Mouse (Mus musculus): ENCODE results near the gene Eri3.

The Eri3 gene

DNA sequence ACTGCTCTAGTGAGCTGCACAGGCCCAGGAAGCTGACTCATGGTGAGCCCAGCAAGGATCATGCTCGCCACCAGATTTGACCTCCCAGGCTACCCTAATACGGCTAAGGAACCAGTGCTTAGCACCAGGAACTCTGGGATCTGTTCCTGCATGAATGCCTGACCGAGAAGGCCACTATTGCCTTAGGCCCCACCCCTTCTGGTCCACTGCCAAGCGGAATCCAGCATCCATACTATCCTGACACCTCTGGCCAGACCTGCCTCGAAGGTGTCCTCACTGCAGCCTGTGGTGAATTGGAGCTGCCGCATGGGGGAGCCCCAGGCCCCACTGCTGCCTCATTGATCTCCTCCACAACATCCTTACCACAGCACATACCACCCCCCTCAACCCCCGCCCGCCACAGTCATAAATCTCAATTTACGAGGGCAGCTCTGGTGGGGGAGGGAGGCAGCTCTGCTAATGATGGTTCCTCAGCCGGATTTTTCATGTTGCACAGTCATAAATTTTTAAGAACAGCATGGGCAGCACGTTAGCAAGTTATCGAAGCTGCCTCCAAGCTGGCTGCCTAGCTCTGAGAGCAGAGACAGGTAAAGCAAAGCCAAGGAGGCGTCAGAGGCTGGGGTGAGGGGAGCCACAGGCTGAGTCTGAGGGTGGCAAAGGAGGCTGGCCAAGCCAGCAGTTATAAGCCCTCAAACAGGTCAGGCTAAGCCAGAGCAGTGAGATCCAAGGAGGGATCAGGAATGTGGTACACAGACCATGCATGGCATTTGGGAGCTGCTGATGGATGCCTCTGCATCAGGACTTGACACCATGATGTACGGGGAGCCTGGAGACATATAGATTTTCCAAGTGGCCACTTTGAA, 108.6 kb downstream of the Eri3 start:
- DNase-seq (ENCODE audit: low spot score in 2 of 2), result no peak

DNA sequence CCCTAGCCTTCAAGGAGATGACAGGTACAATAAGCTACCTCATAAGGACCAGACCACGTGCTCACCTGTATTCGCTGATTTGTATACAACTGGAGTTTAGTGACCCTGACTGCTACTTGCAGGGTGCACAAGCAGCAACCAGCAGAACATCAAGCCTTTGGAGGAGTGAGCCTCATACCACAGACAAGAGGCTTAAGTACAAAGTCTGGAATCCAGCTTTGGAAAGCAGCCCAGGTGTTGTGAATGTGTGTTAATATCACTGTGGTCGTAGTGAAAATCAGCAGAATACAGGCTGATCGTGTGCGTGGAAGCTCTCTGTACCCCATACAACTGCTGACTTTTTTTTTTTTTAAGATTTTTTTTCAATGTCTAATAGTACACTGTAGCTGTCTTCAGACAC, 109.8 kb downstream of the Eri3 start:
- no peak for DNase-seq (ENCODE audit: low spot score in 2 of 2)

DNA sequence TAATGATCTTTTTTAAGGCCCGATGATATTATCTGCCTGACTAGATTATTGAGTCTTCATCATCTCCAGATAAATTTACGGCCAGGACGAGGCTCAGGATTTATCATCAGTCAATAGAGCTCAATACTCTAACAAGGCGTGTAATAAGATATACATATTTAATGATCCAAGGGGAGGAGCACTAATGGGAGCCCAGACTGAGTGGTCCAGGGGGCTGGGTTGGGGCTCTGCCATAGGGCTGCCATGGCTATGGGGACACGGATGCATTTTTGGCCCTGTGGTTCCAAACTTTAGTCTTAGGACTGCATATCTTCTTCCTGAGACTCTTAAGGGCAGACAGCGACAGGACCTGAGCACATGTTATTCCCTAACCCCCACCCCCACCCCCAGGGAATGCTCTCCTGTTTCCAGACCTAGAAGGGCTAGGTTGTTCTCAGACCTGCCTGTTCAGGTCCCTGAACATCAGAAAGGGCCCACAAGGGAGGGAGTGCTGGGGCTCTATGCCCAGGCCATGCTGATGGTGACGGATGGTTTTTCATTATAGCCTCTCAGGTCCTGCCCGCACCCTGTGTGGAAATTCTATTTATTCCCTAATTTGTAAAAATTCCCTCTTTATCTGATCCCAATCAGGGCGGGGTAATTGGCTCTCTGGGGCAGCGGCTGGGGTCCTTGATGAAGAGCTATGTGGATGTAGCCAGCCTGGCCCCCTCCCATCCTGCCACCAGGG, 114.4 kb downstream of the Eri3 start:
- DNase-seq (ENCODE audit: low spot score in 2 of 2), result no peak

GRCm38 (mm10) chr4:117665531-117665930, 115.4 kb downstream of the Eri3 start:
- no peak for DNase-seq (ENCODE audit: low spot score in 2 of 2)

DNA sequence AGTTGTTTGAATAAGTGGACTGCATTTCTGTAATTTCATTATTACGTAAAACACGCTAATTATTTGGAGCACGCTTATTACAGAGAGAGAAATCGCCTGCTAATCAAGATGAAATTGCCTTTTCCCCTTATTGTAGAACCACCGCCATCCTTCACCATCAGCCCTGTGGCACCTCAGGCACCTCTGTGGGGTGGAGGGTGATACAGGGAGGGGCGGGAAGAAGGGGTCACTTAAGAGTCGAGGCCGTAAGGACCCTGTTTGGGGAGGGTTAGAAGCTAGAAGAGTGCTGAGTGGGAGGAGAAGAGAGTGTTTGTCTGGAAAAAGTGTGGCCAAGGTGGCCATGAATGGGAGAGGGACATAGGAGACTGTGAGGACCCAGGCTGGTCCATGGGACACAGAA, 115.9 kb downstream of the Eri3 start:
- DNase-seq (ENCODE audit: low spot score in 2 of 2), result no peak

DNA sequence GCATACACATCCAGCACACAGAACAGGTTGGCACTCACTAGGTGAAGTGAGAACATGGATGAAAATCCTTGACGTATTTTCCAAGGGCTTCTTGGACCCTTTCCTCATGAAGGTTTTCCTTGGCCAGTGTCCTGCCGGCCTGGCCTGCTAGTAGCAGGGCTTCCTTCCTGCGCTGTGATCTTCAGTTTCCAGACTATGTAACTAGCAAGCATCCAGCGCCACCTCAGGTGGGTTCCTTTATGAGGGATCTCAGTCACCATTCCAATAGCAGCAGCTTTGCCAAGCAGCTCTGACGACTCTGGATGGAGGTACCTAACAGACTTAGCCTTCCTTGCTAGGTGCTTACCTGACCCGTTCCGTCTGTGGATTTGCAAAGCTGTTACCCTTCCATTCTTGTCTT, 119.7 kb downstream of the Eri3 start:
- DNase-seq (ENCODE audit: low spot score in 2 of 2), result no peak

DNA sequence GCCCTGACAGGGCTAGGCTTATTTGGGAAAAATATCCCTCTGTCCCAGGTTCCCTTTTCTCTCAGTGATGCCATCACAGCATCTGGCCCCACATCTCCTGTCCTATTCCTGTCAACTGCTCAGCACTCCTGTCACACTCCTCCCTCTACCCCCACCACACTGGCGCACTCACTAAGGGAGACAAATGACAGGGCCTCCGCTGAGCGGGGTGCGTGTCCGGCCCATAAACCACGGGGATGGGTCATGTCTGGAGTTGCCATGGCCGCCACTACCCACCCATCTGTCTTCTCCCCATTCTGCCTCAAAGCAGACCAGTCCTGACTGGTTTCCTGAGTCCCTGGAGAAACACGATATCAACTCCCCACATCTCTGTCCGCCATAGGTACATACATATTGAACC, 121.9 kb downstream of the Eri3 start:
- no peak for DNase-seq (ENCODE audit: low spot score in 2 of 2)

DNA sequence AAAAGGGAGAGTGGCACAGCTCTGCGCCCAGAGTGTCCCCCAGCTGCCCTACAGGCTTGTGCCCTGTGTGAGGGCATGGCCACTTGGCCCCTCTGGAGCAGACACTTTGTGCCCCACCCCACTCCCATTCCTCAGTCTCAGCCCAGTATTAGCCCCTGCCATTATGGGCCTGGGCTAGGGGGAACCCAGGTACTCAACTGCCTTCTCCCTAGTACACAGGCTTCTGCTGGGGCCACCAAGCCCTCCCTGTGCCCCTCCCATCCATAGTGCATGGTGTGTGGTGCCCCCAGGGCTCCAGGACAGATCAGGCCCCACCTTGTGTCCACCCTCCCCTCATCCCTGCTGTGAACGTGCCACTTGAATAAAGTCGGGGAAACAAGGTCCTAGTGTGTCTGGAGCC, 123.7 kb downstream of the Eri3 start:
- no peak for DNase-seq (ENCODE audit: low spot score in 2 of 2)

DNA sequence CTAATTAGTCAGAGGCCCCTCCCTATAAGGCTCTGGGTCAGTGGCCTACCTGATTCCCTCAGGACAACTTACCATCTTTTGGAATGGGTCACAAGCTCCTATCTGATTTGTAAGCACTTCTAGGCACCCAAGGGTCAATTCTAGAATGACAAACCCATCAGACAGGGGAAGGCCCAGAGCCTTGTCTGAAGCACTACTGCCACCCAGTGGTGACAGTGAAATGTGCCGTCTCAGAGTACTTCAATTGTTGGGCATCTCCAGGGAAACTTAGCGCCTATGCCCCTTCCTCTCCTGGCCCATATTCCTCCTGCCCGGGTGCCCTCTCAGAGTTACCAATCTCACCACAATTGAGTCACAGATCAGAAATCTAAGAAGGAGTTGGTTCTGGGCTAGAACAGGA, 126.7 kb downstream of the Eri3 start:
- DNase-seq (ENCODE audit: low spot score in 2 of 2), result peak; percentile 23 to 65

DNA sequence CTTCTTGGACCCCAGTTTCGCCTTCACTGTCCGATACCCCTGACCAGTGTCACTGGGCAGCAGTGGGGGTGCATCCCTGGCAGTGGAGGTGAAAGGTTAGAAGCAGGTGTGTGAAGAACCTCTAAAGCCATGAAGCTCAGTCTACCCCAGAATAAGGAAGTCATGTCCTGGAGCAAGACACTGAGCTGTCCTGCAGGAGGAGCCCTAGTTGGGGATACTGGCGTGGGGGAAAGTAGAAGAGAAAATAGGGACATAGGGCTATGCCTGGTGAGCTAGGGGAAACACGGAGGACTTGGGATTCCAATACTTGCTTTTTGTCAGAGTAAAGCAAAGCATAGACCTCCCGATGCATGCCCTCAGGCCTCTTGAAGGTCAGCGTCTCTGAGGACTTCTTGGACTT, 130.8 kb downstream of the Eri3 start:
- no peak for DNase-seq (ENCODE audit: low spot score in 2 of 2)

DNA sequence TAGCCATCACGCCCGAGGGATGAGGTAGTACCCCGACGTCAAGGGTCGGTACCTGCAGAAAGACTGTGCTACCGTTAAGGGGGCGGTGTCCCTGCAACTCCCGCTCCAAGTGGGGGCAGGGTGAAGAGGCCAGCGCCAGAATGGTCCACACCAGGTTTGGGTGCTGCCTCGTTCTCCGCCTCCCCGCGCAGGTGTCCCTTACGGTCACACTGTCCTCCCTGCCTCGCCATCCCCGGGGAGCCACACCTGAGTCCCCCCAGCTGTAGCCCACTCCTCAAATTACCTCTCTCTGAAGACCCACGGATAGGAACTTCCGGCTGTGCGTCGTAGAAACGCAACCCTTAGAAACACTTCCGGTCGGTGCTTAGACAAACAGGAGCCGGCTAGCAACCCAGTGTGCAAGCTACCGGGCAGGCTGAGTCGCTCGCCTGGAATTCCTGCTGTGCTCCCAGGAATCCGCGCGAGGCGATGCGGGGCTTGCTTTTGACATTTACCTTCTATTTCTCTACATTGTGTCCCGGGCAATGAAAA, 131.8 kb downstream of the Eri3 start, which contains the start of gene Dmap1:
TSS of gene Dmap1 (minus strand) at position 343 of the 531 bp plus-strand sequence.
- DNase-seq (ENCODE audit: low spot score in 2 of 2), result peak; percentile 60 to 74

DNA sequence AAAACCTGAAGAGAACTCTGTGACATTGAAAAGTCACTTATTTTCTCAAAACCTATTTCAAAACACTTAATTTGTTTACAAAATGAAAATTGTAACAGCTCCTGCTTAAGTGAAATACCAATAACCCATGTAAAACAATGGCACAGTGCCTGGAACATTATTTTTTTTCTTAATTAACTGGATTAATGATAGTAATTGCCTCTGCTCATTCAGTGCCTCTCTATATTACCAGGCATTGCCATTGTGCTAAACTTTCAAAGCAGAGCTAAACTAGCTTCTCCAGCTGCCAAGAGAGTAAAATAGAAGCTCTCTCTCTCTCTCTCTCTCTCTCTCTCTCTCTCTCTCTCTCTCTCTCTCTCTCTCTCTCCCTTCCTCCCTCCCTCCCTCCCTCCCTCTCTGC, 132.3 kb downstream of the Eri3 start:
- DNase-seq (ENCODE audit: low spot score in 2 of 2), result no peak

GRCm38 (mm10) chr4:117683048-117683768, 133.0 kb downstream of the Eri3 start:
- DNase-seq (ENCODE audit: low spot score in 2 of 2), result no peak

DNA sequence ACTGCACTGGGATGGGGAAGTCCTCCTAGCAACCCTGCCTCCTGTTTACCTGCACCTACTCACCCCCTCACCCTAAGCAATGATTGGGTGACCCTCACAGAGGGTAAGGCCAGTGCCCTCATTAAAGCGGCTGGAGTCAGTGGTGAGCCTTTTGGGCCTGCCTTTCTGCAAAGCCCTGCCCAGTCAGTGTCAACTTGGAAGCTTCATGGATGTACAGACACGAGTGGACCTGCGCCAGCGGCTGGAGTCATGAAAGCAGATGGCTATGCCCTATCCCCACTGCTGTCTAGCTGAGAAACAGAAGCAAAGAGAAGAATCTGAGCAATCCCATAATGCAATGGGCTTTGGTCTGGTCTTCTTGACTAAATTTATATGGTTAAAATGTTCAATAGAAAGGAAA, 136.2 kb downstream of the Eri3 start:
- DNase-seq (ENCODE audit: low spot score in 2 of 2), result no peak

DNA sequence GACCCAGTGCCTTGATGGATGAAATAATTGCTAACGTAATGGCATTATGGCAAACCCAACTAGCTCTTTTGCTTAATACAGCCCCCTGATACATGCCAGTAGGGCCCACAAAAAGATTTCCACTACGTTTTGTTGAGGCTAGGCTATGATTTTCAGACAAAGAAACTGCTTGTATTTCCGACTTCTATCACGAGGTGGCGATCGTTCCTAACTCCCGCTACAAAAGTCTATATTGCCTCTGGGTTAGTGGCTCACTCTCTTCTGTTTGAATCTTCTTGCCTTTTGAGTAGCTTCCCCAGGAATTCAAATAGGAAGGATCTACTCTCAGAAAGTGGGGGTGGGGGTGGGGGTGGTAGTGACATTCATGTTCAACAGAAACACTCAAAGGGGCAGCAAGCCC, 155.2 kb downstream of the Eri3 start:
- DNase-seq (ENCODE audit: low spot score in 2 of 2), result peak in 1 of 2 experiments; percentile 26

GRCm38 (mm10) chr4:117708780-117709550, 158.8 kb downstream of the Eri3 start:
- DNase-seq (ENCODE audit: low spot score in 2 of 2), result no peak

DNA sequence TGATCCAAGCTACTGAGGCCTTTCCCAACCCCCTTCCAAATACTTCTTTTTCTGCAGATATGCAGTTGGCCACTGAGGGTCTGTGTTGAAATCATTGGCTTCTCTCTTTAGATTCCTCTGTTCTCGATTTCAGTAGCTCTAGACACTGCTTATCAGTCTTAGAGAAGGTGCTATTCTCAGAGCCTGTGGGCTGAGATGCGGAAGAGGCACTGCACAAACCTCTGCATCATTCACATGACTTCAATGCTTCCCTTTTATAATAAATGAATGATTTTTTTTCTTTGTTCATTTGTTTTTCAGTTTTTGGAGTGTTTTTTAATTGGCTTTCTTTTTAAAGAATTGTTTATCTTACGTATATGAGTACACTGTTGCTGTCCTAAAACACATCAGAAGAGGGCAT, 162.1 kb downstream of the Eri3 start:
- no peak for DNase-seq (ENCODE audit: low spot score in 2 of 2)

- DNase-seq (ENCODE audit: low spot score in 2 of 2), result no peak
Observed at GRCm38 (mm10) chr4:117713303-117714098, 163.3 kb downstream of the Eri3 start.

Measured in spleen, postnatal 14 days (tissue).